12 mouse cellular contexts compared by ENCODE assay signal in the genomic region with DNA sequence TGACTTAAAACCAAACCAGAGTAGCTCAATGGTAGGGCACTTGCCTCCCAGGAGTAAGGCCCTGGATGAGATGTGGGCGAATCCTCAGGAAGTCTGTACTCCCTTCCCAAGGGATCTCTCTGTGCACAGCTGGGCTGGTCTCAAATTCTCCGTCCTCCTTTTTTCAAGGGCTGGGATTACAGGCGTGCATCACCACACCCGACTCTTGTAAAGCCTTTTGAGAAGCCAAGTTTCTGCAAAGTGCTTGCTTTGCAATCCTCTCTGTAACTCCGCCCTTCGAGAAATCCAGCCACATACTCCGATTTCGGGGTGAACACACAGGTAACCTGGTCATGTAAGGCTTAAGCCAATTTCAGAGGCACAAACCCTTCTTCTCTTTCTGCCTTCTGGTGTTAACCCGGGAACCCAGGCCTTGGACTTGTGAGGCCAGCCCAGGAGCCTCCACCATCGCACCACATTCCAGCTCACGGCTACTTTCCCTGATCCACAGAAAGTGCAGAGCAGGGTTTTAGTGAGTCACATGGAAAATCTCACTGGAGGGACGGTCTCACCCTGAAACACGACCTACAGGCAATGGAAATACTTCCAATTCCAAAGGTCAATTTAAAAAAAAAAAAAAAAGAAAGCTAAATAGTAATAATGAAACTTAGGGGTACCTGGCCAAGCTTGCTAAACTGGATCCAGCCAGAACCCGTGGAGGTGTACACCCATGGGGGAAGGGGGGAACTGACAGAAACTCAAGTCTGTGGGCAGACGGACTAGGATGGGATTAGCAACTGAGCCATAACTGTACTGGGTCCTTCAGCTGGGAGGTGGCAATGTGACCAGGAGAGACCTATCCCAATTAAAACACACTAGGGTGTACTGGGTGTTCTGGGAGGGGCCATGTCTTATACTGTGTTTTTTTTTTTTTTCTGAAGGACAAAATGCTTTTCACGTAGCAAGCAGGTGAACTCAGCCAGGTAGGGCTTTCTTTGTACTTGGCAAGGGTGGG. TPM values are rescaled to one million over a fixed set of nuclear protein-coding genes. Genes with fewer than 3 reads are reported as not detected.
DNase-seq lines count a peak whose midpoint lies in the region; ATAC-seq lines count a peak whose summit lies in the region.
"Had no signal": no experiment of that assay in that cellular context is flagged by ENCODE, and none has a peak within 500 bp of the region (broad histone marks: within the 10 kb centered on the region; RNA-seq: fewer than 3 reads in every experiment).

No protein-coding gene starts in this region.

- H3K36me3 ChIP-seq in kidney, embryonic 15.5 days, result no peaks in the 10 kb centered on the region
- H3K36me3 ChIP-seq in limb, embryonic 13.5 days, result no peaks in the 10 kb centered on the region; the same call in 1 of the 2 replicates
- H3K36me3 ChIP-seq: neural tube, embryonic 12.5 days had no signal

- H3K27me3 ChIP-seq in kidney, embryonic 15.5 days, result no peaks in the 10 kb centered on the region
- H3K27me3 ChIP-seq in limb, embryonic 13.5 days, result no peaks in the 10 kb centered on the region
- H3K27me3 ChIP-seq: neural tube, embryonic 12.5 days had no signal

- no peak for ATAC-seq in kidney, embryonic 15.5 days (replicated peaks; ENCODE audit: low FRiP score)
- ATAC-seq in limb, embryonic 13.5 days (ENCODE audit: low FRiP score, low read depth), result no peak
- ATAC-seq: forebrain, embryonic 16.5 days had no signal

- peak overlapping the region; percentile 57 for H3K27ac ChIP-seq in kidney, embryonic 15.5 days
- peak overlapping the region; percentile 44; the same call in 1 of the 2 replicates for H3K27ac ChIP-seq in limb, embryonic 13.5 days
- H3K27ac ChIP-seq: neural tube, embryonic 12.5 days had no signal

- peaks cover 96% of the 10 kb centered on the region for H3K4me1 ChIP-seq in kidney, embryonic 15.5 days
- peaks cover 89% of the 10 kb centered on the region for H3K4me1 ChIP-seq in limb, embryonic 13.5 days

- no peaks in the 10 kb centered on the region for H3K9me3 ChIP-seq in kidney, embryonic 15.5 days (replicated peaks)
- H3K9me3 ChIP-seq in limb, embryonic 13.5 days, result no peaks in the 10 kb centered on the region
- H3K9me3 ChIP-seq: neural tube, embryonic 12.5 days had no signal

- H3K4me3 ChIP-seq in kidney, embryonic 15.5 days (replicated peaks), result no peak overlapping the region
- H3K4me3 ChIP-seq in limb, embryonic 13.5 days, result no peak overlapping the region
- H3K4me3 ChIP-seq: neural tube, embryonic 12.5 days had no signal

- H3K9ac ChIP-seq in kidney, embryonic 15.5 days, result no peak overlapping the region
- no peak overlapping the region for H3K9ac ChIP-seq in limb, embryonic 13.5 days
- H3K9ac ChIP-seq: neural tube, embryonic 12.5 days had no signal

- 68% methylated on average over 16 of the region's 16 CpGs for WGBS in kidney, embryonic 15.5 days
- WGBS in limb, embryonic 13.5 days, result 62% methylated on average over 16 of the region's 16 CpGs

- no peak for DNase-seq in kidney, postnatal 36 days
- peak; percentile 66 for DNase-seq in R1 (ENCODE audit: low read depth, low spot score)
- DNase-seq in skeletal muscle tissue, adult 2 months (ENCODE audit: low read depth, low spot score), result peak; percentile 52
- DNase-seq in adrenal gland, adult (ENCODE audit: inconsistent age in 2 of 2, low spot score in 1 of 2), result no peak
- no peak for DNase-seq in embryo, embryonic 11 days
- no peak for DNase-seq in urinary bladder, adult 18-20 months (ENCODE audit: low spot score in 2 of 2)
- DNase-seq: cerebellum, adult 9-11 months; right cerebral cortex, postnatal 25 days had no signal

- H3K4me2 ChIP-seq in kidney, embryonic 15.5 days, result no peak overlapping the region
- no peak overlapping the region for H3K4me2 ChIP-seq in limb, embryonic 13.5 days (replicated peaks)
- H3K4me2 ChIP-seq: neural tube, embryonic 12.5 days had no signal

RNA-seq across cellular contexts. Expression of gene Cd9, which starts 16.2 kb away (rescaled TPM):
- 137 and 148 TPM in 2 replicates for polyA plus RNA-seq in kidney, embryonic 15.5 days (2015; fragmentation: Nextera tagmentation; extraction: Ambion mirVana)
- 157 and 174 TPM in 2 replicates for polyA plus RNA-seq in limb, embryonic 13.5 days (2015; fragmentation: Nextera tagmentation; extraction: Ambion mirVana)

Comparison
In these comparisons a context has a peak if more than half of its experiments do, and no peak if none do; other contexts are left out.
1. DNase-seq: peak in R1 (single experiment) and skeletal muscle tissue, adult 2 months (single experiment); none in kidney, postnatal 36 days (0 of 2), adrenal gland, adult (0 of 2), embryo, embryonic 11 days (single experiment) and urinary bladder, adult 18-20 months (0 of 2).